23 mouse cellular contexts compared by ENCODE assay signal in the genomic region with DNA sequence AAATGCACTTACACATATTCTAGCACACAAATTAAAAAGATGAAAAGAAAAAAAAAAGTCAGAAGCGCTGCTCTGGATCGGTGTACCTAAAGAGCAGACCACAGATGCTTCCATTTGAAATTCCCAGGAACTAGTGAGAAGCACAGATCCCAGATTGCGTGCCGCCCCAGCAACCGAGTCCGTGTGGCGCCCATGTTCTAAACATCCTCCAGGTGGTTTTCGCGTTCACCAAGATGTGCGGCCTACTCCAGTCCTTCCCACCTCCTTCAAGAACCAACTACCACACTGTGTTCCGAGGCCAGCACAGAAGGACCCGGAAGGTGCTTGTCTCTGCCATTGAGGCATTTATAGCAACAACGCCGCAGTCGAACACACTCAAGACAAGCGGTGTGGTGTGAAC.
A peak's percentile ranks its signal among the peaks of the same experiment; 100 is the strongest.
DNase-seq lines count a peak whose midpoint lies in the region; ATAC-seq and TF ChIP-seq lines count a peak whose summit lies in the region.
"Had no signal": no experiment of that assay in that cellular context is flagged by ENCODE, and none has a peak within 500 bp of the region (broad histone marks: within the 10 kb centered on the region; RNA-seq: fewer than 3 reads in every experiment).

No protein-coding gene starts in this region.

- no peak for DNase-seq in frontal cortex, postnatal 10 days (ENCODE audit: low spot score in 2 of 2)
- DNase-seq in layer of hippocampus, adult 9-11 months, result peak; percentile 68
- no peak for DNase-seq in layer of hippocampus, postnatal 10 days (ENCODE audit: low spot score in 2 of 2)
- peak; percentile 25 for DNase-seq in right cerebral cortex, postnatal 14 days
- no peak for DNase-seq in right cerebral cortex, postnatal 10 days (ENCODE audit: low spot score in 2 of 2)
- no peak for DNase-seq in heart, adult 2 months
- DNase-seq: adrenal gland, adult 8-10 months; adrenal gland, postnatal 25 days; cerebellum, adult 18-20 months; cerebellum, adult 9-10 months; cerebellum, postnatal 14 days; gastrocnemius, postnatal 25 days; heart, adult 18-20 months; heart, postnatal 14 days; heart, postnatal 4 days had no signal

- 91% methylated on average over 16 of the region's 16 CpGs for WGBS in heart, adult 2 months

- intact Hi-C loops in heart, adult 2 months (cut with DNase I), result no loop called here

- no peak for TF ChIP-seq POLR2A in heart, adult 2 months (IDR thresholded peaks at IDR 0.05; ENCODE audit: insufficient read depth, low read depth, low read length)

- TF ChIP-seq EP300 in heart, adult 2 months (IDR thresholded peaks at IDR 0.05; ENCODE audit: insufficient read depth, low read depth, low read length), result no peak

- H3K79me2 ChIP-seq in heart, adult 2 months (replicated peaks; ENCODE audit: control insufficient read depth, insufficient read depth, low read length), result no peaks in the 10 kb centered on the region

- H3K9ac ChIP-seq in heart, adult 2 months (ENCODE audit: low read depth, low read length), result no peak overlapping the region
- H3K9ac ChIP-seq: forebrain, embryonic 13.5 days; heart, embryonic 13.5 days; hindbrain, embryonic 14.5 days had no signal

- no peak overlapping the region for H3K4me3 ChIP-seq in heart, adult 2 months
- H3K4me3 ChIP-seq: forebrain, embryonic 10.5 days; forebrain, embryonic 13.5 days; heart, embryonic 10.5 days; heart, embryonic 13.5 days had no signal

- H3K27ac ChIP-seq in heart, adult 2 months, result no peak overlapping the region
- H3K27ac ChIP-seq: forebrain, embryonic 10.5 days; forebrain, embryonic 13.5 days; heart, embryonic 10.5 days; heart, embryonic 13.5 days; hindbrain, embryonic 14.5 days had no signal

- H3K36me3 ChIP-seq in heart, adult 2 months (ENCODE audit: control insufficient read depth, insufficient read depth, low read length), result no peaks in the 10 kb centered on the region
- H3K36me3 ChIP-seq: forebrain, embryonic 10.5 days; heart, embryonic 10.5 days; heart, embryonic 13.5 days had no signal

- H3K4me1 ChIP-seq in heart, adult 2 months (ENCODE audit: control insufficient read depth, insufficient read depth, low read length), result no peaks in the 10 kb centered on the region
- H3K4me1 ChIP-seq: heart, embryonic 10.5 days; heart, embryonic 13.5 days had no signal

- peak; percentile 44 for ATAC-seq in frontal cortex, adult (ENCODE audit: low TSS enrichment)
- ATAC-seq: activated CD4-positive, CD25-positive, alpha-beta regulatory T cell, adult 4 months; forebrain, embryonic 13.5 days; forebrain, embryonic 16.5 days had no signal

- H3K27me3 ChIP-seq in heart, adult 2 months (ENCODE audit: control insufficient read depth, insufficient read depth, low read length), result no peaks in the 10 kb centered on the region
- H3K27me3 ChIP-seq: forebrain, embryonic 13.5 days had no signal

- TF ChIP-seq CTCF in heart, adult 2 months (IDR thresholded peaks at IDR 0.05), result no peak

Comparison
In these comparisons a context has a peak if more than half of its experiments do, and no peak if none do; other contexts are left out.
1. DNase-seq: peak in layer of hippocampus, adult 9-11 months (single experiment) and right cerebral cortex, postnatal 14 days (single experiment); none in frontal cortex, postnatal 10 days (0 of 2), layer of hippocampus, postnatal 10 days (0 of 2), right cerebral cortex, postnatal 10 days (0 of 2) and heart, adult 2 months (0 of 2).